Mouse (Mus musculus) MEL (cell line): ENCODE measurements around the gene Fbxo10. TPM values are rescaled to one million over a fixed set of nuclear protein-coding genes. Genes with fewer than 3 reads are reported as not detected.

Experiments
- DNase-seq: peaks from one replicate; pipeline ENCODE4 v3.0.0; 2011; ENCODE audit warnings: low read depth, low spot score
- H3K27ac ChIP-seq: 2 replicates; pipeline ENCODE4 v1.5.1; 2012; ENCODE audit warnings: low read depth, mild to moderate bottlenecking, control low read depth, low read length, moderate library complexity; ENCODE audit not compliant: control insufficient read depth
- H3K27me3 ChIP-seq, 2 experiments: fragments of 150-350 bp in 1 of 2; sonication (generic) in 1 of 2; 2 replicates each; pipeline ENCODE4 v1.6.1; 2012; ENCODE audit warnings: low read length in 2 of 2, mild to moderate bottlenecking in 2 of 2, improper control_type of control experiment in 1 of 2, moderate library complexity in 1 of 2; ENCODE audit not compliant: insufficient read depth in 2 of 2, control insufficient read depth in 1 of 2
- H3K36me3 ChIP-seq, 2 experiments: 2 replicates each; pipeline ENCODE4 v1.6.1; 2012 to 2014; ENCODE audit warnings: low read length in 2 of 2, improper control_type of control experiment in 1 of 2, inconsistent platforms in 1 of 2, mild to moderate bottlenecking in 1 of 2; ENCODE audit not compliant: insufficient read depth in 2 of 2, control insufficient read depth in 1 of 2
- H3K4me1 ChIP-seq, 2 experiments: fragments of 150-350 bp in 1 of 2; sonication (generic) in 1 of 2; 2 replicates each; pipeline ENCODE4 v1.6.1; 2012; ENCODE audit warnings: low read length in 2 of 2, improper control_type of control experiment in 1 of 2, mild to moderate bottlenecking in 1 of 2; ENCODE audit not compliant: insufficient read depth in 2 of 2, control insufficient read depth in 1 of 2
- H3K4me3 ChIP-seq, 2 experiments: fragments of 150-350 bp in 1 of 2; sonication (generic) in 1 of 2; 2 replicates each; pipeline ENCODE4 v1.5.1; 2012; ENCODE audit warnings: low read depth in 2 of 2, low read length in 2 of 2, mild to moderate bottlenecking in 2 of 2, moderate library complexity in 2 of 2, control low read depth in 1 of 2, improper control_type of control experiment in 1 of 2; ENCODE audit not compliant: control insufficient read depth in 1 of 2, insufficient read depth in 1 of 2
- H3K79me2 ChIP-seq: 2 replicates; pipeline ENCODE4 v1.6.1; 2012; ENCODE audit warnings: mild to moderate bottlenecking, low read length, moderate library complexity; ENCODE audit not compliant: control insufficient read depth, poor library complexity, insufficient read depth
- H3K9ac ChIP-seq: 2 replicates; pipeline ENCODE4 v1.6.1; 2012; ENCODE audit warnings: low read depth, mild to moderate bottlenecking, control low read depth, low read length, moderate library complexity; ENCODE audit not compliant: control insufficient read depth, poor library complexity, severe bottlenecking
- H3K9me3 ChIP-seq: fragments of 150-350 bp; sonication (generic); replicated peaks from 2 replicates; pipeline ENCODE4 v1.6.1; 2012; ENCODE audit warnings: mild to moderate bottlenecking, low read length, improper control_type of control experiment, moderate library complexity; ENCODE audit not compliant: insufficient read depth
- CTCF ChIP-seq, 3 experiments: IDR thresholded peaks in 2 of 3; conservative IDR thresholded peaks in 1 of 3; 2 replicates each; pipeline ENCODE4 v1.5.1; 2011 to 2012; ENCODE audit warnings: low read length in 3 of 3, low read depth in 2 of 3, mild to moderate bottlenecking in 2 of 3, improper control_type of control experiment in 1 of 3, inconsistent platforms in 1 of 3, mixed read lengths in 1 of 3, moderate library complexity in 1 of 3; ENCODE audit not compliant: control insufficient read depth in 1 of 3, insufficient read depth in 1 of 3, poor library complexity in 1 of 3, severe bottlenecking in 1 of 3
- EP300 ChIP-seq, 2 experiments: IDR thresholded peaks; 2 replicates each; pipeline ENCODE4 v1.6.1; 2011; ENCODE audit warnings: improper control_type of control experiment in 2 of 2, low read length in 2 of 2, low read depth in 1 of 2, mild to moderate bottlenecking in 1 of 2
- GABPA ChIP-seq: IDR thresholded peaks from 2 replicates; pipeline ENCODE4 v1.6.1; 2012; ENCODE audit warnings: low read depth, mild to moderate bottlenecking, inconsistent platforms, low read length, improper control_type of control experiment, moderate library complexity
- GATA1 ChIP-seq: IDR thresholded peaks from 2 replicates; pipeline ENCODE4 v1.6.1; 2011; ENCODE audit warnings: low read depth, low read length, improper control_type of control experiment
- KAT2A ChIP-seq: conservative IDR thresholded peaks from 2 replicates; pipeline ENCODE4 v1.6.1; 2012; ENCODE audit warnings: low read depth, low read length, improper control_type of control experiment, inconsistent platforms
- MAZ ChIP-seq: IDR thresholded peaks from 2 replicates; pipeline ENCODE4 v1.6.1; 2012; ENCODE audit warnings: low read depth, mild to moderate bottlenecking, inconsistent platforms, low read length, improper control_type of control experiment
- RAD21 ChIP-seq: IDR thresholded peaks from 2 replicates; pipeline ENCODE4 v1.6.1; 2011; ENCODE audit warnings: mild to moderate bottlenecking, low read depth, low read length, improper control_type of control experiment
- SMC3 ChIP-seq: IDR thresholded peaks from 2 replicates; pipeline ENCODE4 v1.6.1; 2011; ENCODE audit warnings: low read depth, low read length, improper control_type of control experiment
- USF1 ChIP-seq: IDR thresholded peaks from 2 replicates; pipeline ENCODE4 v1.6.1; 2014; ENCODE audit warnings: low read depth, mild to moderate bottlenecking, inconsistent platforms, low read length, improper control_type of control experiment, moderate library complexity
- ZMIZ1 ChIP-seq: IDR thresholded peaks from 2 replicates; pipeline ENCODE4 v1.6.1; 2012; ENCODE audit warnings: low read depth, mild to moderate bottlenecking, inconsistent platforms, low read length, improper control_type of control experiment, moderate library complexity
- polyA plus RNA-seq, 2 experiments: library from polyadenylated mRNA; stranded (reverse) in 1 of 2; unstranded in 1 of 2; fragments of >175 nt in 1 of 2; fragments of >200 nt in 1 of 2; gene quantifications; 2 replicates each; pipeline versions ENCODE4 v1.2.1 to v1.2.4; 2012; ENCODE audit warnings: low replicate concordance in 2 of 2, low read depth in 1 of 2; ENCODE audit not compliant: insufficient read length in 2 of 2, insufficient read depth in 1 of 2, missing spikeins in 1 of 2
- total RNA-seq: library from RNA; depleted of rRNA; stranded (reverse); fragments of 300-350 nt; gene quantifications from 2 replicates; pipeline ENCODE4 v1.2.3, GENCODE M21; 2012

Fbxo10 gene
- total and polyA plus RNA-seq, 3 experiments, result 2.2 to 6.5 TPM; not detected in 1

- Histone ChIP-seq H3K9me3 (no peaks in the 10 kb centered on the region), H3K79me2 (no peaks in the 10 kb centered on the region), H3K27me3 (no peaks in the 10 kb centered on the region), H3K4me3 (no peak overlapping the region), H3K36me3 (no peaks in the 10 kb centered on the region), H3K9ac (no peak overlapping the region), H3K27ac (no peak overlapping the region), H3K4me1 (no peaks in the 10 kb centered on the region; a peak in 1 of 4 replicates)
- TF ChIP-seq GABPA, result no peak
- no peak for TF ChIP-seq KAT2A
- TF ChIP-seq USF1, result no peak
- no peak for TF ChIP-seq SMC3
- no peak for DNase-seq
Measured at GRCm38 (mm10) chr4:45055451-45055850, 29.0 kb downstream of the Fbxo10 start.

DNA sequence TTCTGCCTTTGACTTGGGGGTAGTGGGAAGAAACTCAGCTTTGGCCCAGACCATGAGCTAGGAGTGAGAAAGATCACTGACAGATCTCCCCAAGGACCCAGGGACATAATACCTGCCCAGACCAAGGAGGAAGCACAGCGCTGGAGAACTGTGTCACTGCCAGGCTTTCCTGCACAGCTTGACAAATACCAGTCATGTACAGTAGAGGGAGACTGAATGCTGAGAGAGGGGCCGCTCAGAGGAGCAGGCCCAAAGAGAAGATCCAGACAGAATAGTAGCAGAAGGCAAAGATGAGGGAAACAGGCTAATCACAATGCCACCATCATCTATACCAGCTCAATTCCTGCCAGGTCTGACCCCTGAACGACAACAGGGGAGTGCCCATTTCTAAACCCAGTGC, 29.5 kb downstream of the Fbxo10 start:
- DNase-seq, result no peak
- H3K9ac ChIP-seq, result no peak overlapping the region

DNA sequence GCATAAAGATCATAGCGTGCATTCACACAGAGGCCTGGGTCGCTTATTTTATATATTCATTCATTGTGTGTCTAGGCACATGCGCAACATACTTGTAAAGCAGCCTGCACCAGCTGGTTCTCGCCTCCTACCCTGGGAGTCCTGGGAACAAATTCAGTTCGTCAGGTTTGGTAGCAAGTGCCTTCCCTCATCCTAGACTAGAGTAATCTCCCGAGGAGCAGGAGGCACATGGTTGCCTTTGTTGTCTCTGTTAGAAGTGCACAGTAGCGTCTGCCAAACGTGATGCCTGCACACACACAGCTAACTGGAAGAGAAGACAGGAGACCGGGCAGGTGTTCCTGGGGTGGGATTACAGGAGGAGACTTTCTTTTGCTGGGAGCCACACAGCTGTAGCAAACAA, 36.4 kb downstream of the Fbxo10 start:
- H3K36me3 ChIP-seq, result no peaks in the 10 kb centered on the region
- no peaks in the 10 kb centered on the region for H3K27me3 ChIP-seq
- H3K4me1 ChIP-seq, result no peaks in the 10 kb centered on the region; a peak in 1 of 4 replicates
- no peak overlapping the region for H3K9ac ChIP-seq
- no peak for DNase-seq
- no peak overlapping the region for H3K4me3 ChIP-seq
- H3K79me2 ChIP-seq, result no peaks in the 10 kb centered on the region
- no peaks in the 10 kb centered on the region for H3K9me3 ChIP-seq
- no peak for TF ChIP-seq ZMIZ1
- TF ChIP-seq GATA1, result no peak
- no peak for TF ChIP-seq RAD21
- no peak for TF ChIP-seq MAZ
- H3K27ac ChIP-seq, result no peak overlapping the region

More for the DNA sequence above, 29.5 kb downstream of the Fbxo10 start:
- no peaks in the 10 kb centered on the region for H3K36me3 ChIP-seq
- no peak overlapping the region for H3K27ac ChIP-seq
- no peaks in the 10 kb centered on the region for H3K27me3 ChIP-seq
- peak; percentile 33; the same call in 1 of the 2 replicates for TF ChIP-seq SMC3
- TF ChIP-seq EP300 (IDR thresholded peaks at IDR 0.05; ENCODE audit: low read depth in 1 of 2, low read length in 2 of 2), result no peak
- TF ChIP-seq RAD21, result peak; percentile 32
- peak in 2 of 3 experiments; percentile 5 to 40; a peak in 2 of 6 replicates for TF ChIP-seq CTCF (IDR thresholded peaks at IDR 0.05 in 2 of 3, conservative IDR thresholded peaks at IDR 0.05 in 1 of 3; ENCODE audit: control insufficient read depth in 1 of 3, insufficient read depth in 1 of 3, low read depth in 2 of 3, low read length in 3 of 3, poor library complexity in 1 of 3, severe bottlenecking in 1 of 3)
- TF ChIP-seq, all 39 proteins: peak for 3
- H3K9me3 ChIP-seq, result no peaks in the 10 kb centered on the region
- no peaks in the 10 kb centered on the region for H3K79me2 ChIP-seq
- H3K4me1 ChIP-seq, result no peaks in the 10 kb centered on the region; a peak in 1 of 4 replicates
- no peak overlapping the region for H3K4me3 ChIP-seq
